Mouse (Mus musculus) intestine, postnatal 0 days (tissue): ENCODE data around the gene Ifitm1. TPM values are rescaled to one million over a fixed set of nuclear protein-coding genes. Genes with fewer than 3 reads are reported as not detected.

Experiments used
- ATAC-seq: fragments of 200-750 bp; cut with Nextera tagmentation; 2 replicates; pipeline ENCODE4 v1.8.0; 2017; ENCODE audit warnings: mild to moderate bottlenecking, moderate TSS enrichment, moderate library complexity
- H3K27ac ChIP-seq: fragments of 300-500 bp; sonication (generic); 2 replicates; pipeline ENCODE4 v1.5.1; 2014; ENCODE audit warnings: mild to moderate bottlenecking, low read depth, low read length, moderate library complexity
- H3K27me3 ChIP-seq: fragments of 300-500 bp; sonication (generic); replicated peaks from 2 replicates; pipeline ENCODE4 v1.6.1; 2014; ENCODE audit warnings: low read length, mixed read lengths; ENCODE audit not compliant: control insufficient read depth, insufficient read depth
- H3K36me3 ChIP-seq: fragments of 300-500 bp; sonication (generic); 2 replicates; pipeline ENCODE4 v1.6.1; 2014; ENCODE audit warnings: mild to moderate bottlenecking, moderate library complexity; ENCODE audit not compliant: control insufficient read depth, insufficient read depth
- H3K4me1 ChIP-seq: fragments of 300-500 bp; sonication (generic); replicated peaks from 2 replicates; pipeline ENCODE4 v1.6.1; 2014; ENCODE audit warnings: antibody characterized with exemption, low read length, mixed read lengths; ENCODE audit not compliant: control insufficient read depth, insufficient read depth
- H3K4me2 ChIP-seq: fragments of 300-500 bp; sonication (generic); replicated peaks from 2 replicates; pipeline ENCODE4 v1.6.1; 2014; ENCODE audit warnings: low read depth, mild to moderate bottlenecking, moderate library complexity
- H3K4me3 ChIP-seq: fragments of 300-500 bp; sonication (generic); 2 replicates; pipeline ENCODE4 v1.5.1; 2014; ENCODE audit warnings: low read depth, low read length
- H3K9ac ChIP-seq: fragments of 300-500 bp; sonication (generic); 2 replicates; pipeline ENCODE4 v1.6.1; 2014; ENCODE audit warnings: mild to moderate bottlenecking, low read depth, low read length
- H3K9me3 ChIP-seq: fragments of 300-500 bp; sonication (generic); 2 replicates; pipeline ENCODE4 v1.6.1; 2016; ENCODE audit warnings: mixed run types; ENCODE audit not compliant: control insufficient read depth
- CTCF ChIP-seq: sonication (generic); IDR thresholded peaks from 2 replicates; pipeline ENCODE4 v1.5.1; 2016; ENCODE audit warnings: low read depth, mild to moderate bottlenecking, control low read depth, antibody characterized with exemption, moderate library complexity
- WGBS: fragments of 180-500 bp; shearing (Covaris S2); extraction: QIAGEN DNeasy Blood & Tissue Kit; methylation state at CpG from one replicate; pipeline ENCODE4 v1.1.7; 2014; 5-methylcytosine and 5-hydroxymethylcytosine counted together
- polyA plus RNA-seq: library from polyadenylated mRNA; unstranded; fragments of >200 nt; fragmentation: Nextera tagmentation; extraction: Ambion mirVana; gene quantifications from 2 replicates; pipeline ENCODE4 v1.2.1, GENCODE M21; 2015

Gene Ifitm1
- polyA plus RNA-seq, 1 experiment from 2014 or later, result 133 TPM

- Histone ChIP-seq H3K27me3 (no peaks in the 10 kb centered on the region), H3K9ac (no peak overlapping the region), H3K9me3 (no peaks in the 10 kb centered on the region), H3K36me3 (no peaks in the 10 kb centered on the region), H3K4me3 (no peak overlapping the region), H3K4me2 (no peak overlapping the region), H3K27ac (no peak overlapping the region), H3K4me1 (no peaks in the 10 kb centered on the region)
- no peak for TF ChIP-seq CTCF
- no peak for ATAC-seq
- WGBS, result 89% methylated on average over 14 of the region's 14 CpGs
These were observed 24.2 kb downstream of the Ifitm1 start for GRCm38 (mm10) chr7:140991117-140991689.

DNA sequence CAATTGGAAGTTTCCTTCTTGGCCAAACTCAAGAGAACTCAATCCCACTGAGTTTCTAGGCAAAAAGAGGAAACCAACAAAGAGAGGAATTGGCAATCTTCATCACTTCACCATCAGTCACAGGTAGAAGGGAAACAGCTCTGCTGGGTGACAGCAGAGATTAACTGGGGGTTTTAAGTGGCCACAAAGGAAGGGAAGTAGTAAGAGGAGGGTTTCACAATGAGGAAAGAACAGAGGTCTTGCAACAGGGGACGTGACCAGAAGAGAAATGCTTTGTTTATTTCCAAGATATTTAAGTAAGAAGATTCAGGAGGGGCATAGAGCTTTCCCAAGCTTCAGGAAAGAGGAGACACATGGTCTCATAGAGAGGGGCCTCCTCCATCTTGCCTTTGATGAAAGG lies 30.8 kb downstream of the Ifitm1 start:
- Histone ChIP-seq H3K27ac (no peak overlapping the region), H3K27me3 (no peaks in the 10 kb centered on the region), H3K4me2 (no peak overlapping the region), H3K9ac (no peak overlapping the region), H3K4me1 (no peaks in the 10 kb centered on the region), H3K9me3 (no peaks in the 10 kb centered on the region), H3K4me3 (no peak overlapping the region), H3K36me3 (no peaks in the 10 kb centered on the region)
- WGBS, result 47% methylated on average over 1 of the region's 1 CpGs
- no peak for TF ChIP-seq CTCF
- ATAC-seq, result no peak

DNA sequence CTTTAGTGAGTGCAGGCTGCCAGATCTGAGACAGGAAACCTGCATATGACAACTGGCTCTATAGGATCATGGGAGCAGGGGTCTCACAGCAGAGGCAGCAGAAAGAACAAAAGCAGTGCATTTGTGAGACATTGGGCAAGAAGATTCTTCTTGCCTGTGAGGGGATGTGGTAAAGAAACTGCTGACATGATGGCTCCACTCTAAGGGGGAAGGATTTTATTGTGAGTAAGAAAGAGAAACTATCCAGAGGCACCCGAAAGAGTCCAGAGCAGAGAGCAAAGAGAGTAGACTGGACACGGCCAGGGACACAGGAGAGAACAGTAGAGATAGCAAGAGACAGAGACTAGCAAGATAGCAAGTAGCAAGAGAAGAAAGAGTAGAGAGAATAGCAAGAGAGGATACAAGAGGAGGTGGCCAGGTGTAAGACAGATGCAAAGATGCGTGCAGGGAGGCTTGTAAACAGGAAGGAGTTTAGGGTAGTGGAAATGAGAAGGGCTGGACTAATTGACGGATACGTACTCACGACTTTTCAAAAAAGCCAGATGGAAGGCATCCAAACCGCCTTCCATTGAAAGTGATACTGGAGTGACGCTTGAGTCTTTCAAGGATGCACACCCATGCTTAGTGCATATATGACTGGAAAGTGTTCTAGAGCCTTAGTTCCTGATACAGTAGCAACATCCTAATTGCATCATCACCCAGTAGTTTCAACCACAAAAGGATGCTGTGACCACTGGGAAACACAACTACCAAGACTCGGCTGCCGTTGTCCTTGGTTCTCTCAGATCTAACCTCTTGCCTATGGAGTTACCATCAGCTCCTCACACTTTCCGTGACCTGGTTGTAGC lies 32.1 kb downstream of the Ifitm1 start:
- Histone ChIP-seq H3K36me3 (no peaks in the 10 kb centered on the region), H3K27me3 (no peaks in the 10 kb centered on the region), H3K9me3 (no peaks in the 10 kb centered on the region), H3K27ac (no peak overlapping the region; the same call in 1 of the 2 replicates), H3K9ac (no peak overlapping the region), H3K4me3 (no peak overlapping the region), H3K4me2 (no peak overlapping the region), H3K4me1 (no peaks in the 10 kb centered on the region)
- TF ChIP-seq CTCF, result no peak
- WGBS, result 79% methylated on average over 11 of the region's 11 CpGs
- no peak for ATAC-seq

GRCm38 (mm10) chr7:141000881-141001708 lies 34.1 kb downstream of the Ifitm1 start:
- no peaks in the 10 kb centered on the region for H3K9me3 ChIP-seq
- H3K4me3 ChIP-seq, result no peak overlapping the region
- WGBS, result 80% methylated on average over 15 of the region's 15 CpGs
- no peak overlapping the region for H3K4me2 ChIP-seq
- no peaks in the 10 kb centered on the region for H3K4me1 ChIP-seq
- H3K9ac ChIP-seq, result no peak overlapping the region
- TF ChIP-seq CTCF, result no peak
- no peak overlapping the region for H3K27ac ChIP-seq
- H3K27me3 ChIP-seq, result no peaks in the 10 kb centered on the region
- ATAC-seq, result no peak
- H3K36me3 ChIP-seq, result no peaks in the 10 kb centered on the region

- H3K4me1 ChIP-seq, result 0 out of 2 replicates have a peak, but pooled peaks cover under 1% of the 10 kb centered on the region
- no peak overlapping the region for H3K4me2 ChIP-seq
- H3K9ac ChIP-seq, result no peak overlapping the region
- no peak overlapping the region for H3K27ac ChIP-seq
- no peak overlapping the region for H3K4me3 ChIP-seq
- no peak for ATAC-seq
- no peak for TF ChIP-seq CTCF
- H3K36me3 ChIP-seq, result no peaks in the 10 kb centered on the region
- WGBS, result 77% methylated on average over 5 of the region's 5 CpGs
- no peaks in the 10 kb centered on the region for H3K9me3 ChIP-seq
- no peaks in the 10 kb centered on the region for H3K27me3 ChIP-seq
These were observed 36.4 kb downstream of the Ifitm1 start for GRCm38 (mm10) chr7:141003248-141004010.

GRCm38 (mm10) chr7:141006446-141006845 lies 39.4 kb downstream of the Ifitm1 start:
- Histone ChIP-seq H3K27ac (no peak overlapping the region), H3K4me3 (no peak overlapping the region), H3K4me1 (0 out of 2 replicates have a peak, but pooled peaks cover 5% of the 10 kb centered on the region), H3K36me3 (no peaks in the 10 kb centered on the region), H3K27me3 (no peaks in the 10 kb centered on the region), H3K4me2 (no peak overlapping the region), H3K9me3 (no peaks in the 10 kb centered on the region), H3K9ac (no peak overlapping the region)
- TF ChIP-seq CTCF, result no peak
- no peak for ATAC-seq
- 64% methylated on average over 6 of the region's 6 CpGs for WGBS
